Mouse (Mus musculus): ENCODE data around the gene Draxin.

GRCm38 (mm10) chr4:148159544-148160435 lies 29.3 kb upstream of the Draxin start:
- TF ChIP-seq CTCF (conservative IDR thresholded peaks at IDR 0.05; ENCODE audit: low read length) = no peak
- no peak for TF ChIP-seq NANOG (IDR thresholded peaks at IDR 0.05; ENCODE audit: borderline replicate concordance, low read length)

Measured in E14TG2a.4 (cell line).